Mouse (Mus musculus) left cerebral cortex, adult 6 months (tissue): Measurements from ENCODE around the gene Plac9b. TPM values are rescaled to one million over a fixed set of nuclear protein-coding genes. Genes with fewer than 3 reads are reported as not detected.

ENCODE experiments used
- long read RNA-seq, 2 experiments: library from polyadenylated mRNA; unstranded; transcript quantifications; one replicate each; pipeline ENCODE4 v2.0.0; 2019 to 2020
- polyA plus RNA-seq: library from polyadenylated mRNA; unstranded; fragments of <200 nt; fragmentation: Nextera tagmentation; gene quantifications from 2 replicates; pipeline ENCODE4 v1.2.3, GENCODE M21; 2021

Gene Plac9b
- 48.8 and 55.9 TPM in 2 replicates for polyA plus RNA-seq
- long read RNA-seq, experiment 1, partial matches to known transcripts: 1 of 2 reads
- long read RNA-seq, experiment 1, other reads (novel, unspliced or antisense): 0 of 2 reads
- long read RNA-seq, experiment 2, transcript Plac9b-203 (4 exons, 1,040 nt): major isoform, 6 of 9 reads
- long read RNA-seq, experiment 2, partial matches to known transcripts: 1 of 9 reads
- long read RNA-seq, experiment 2, other reads (novel, unspliced or antisense): 0 of 9 reads

GRCm38 (mm10) chr14:26182380-26182779 lies at the start of gene Plac9b:
Plac9b (minus strand) TSS chr14:26182480.

GRCm38 (mm10) chr14:26206926-26207247 lies 24.6 kb upstream of the Plac9b start, which contains the start of gene Tmem254b:
Tmem254b (minus strand) TSS chr14:26207041.

DNA sequence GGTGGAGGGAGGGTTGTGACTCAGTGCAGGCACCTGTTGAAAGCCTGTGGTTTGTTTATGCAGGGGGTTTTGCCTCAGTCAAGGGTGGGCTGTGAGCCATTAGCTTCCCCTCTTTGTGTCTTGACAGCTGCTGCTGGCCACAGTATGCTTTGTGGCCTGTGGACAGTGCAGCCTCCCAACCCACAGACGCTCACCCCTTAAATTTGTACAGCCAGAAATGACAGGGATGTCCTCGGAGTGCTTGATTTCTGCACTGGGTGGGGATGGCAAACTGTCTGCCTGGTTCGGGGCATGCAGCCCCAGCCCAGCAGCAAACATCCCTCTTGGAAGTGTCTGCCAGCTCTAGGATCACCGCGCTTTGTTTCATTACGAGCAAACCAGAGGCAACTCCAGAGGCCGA lies 64.1 kb downstream of the Plac9b start, which contains the start of gene Duxbl2:
Gene Duxbl2 (plus strand): TSS at position 200 of the 400 bp plus-strand sequence.

Other genes starting within 250 kb of the Plac9b start
- not detected in 2 replicates for gene Cphx1, start 244.2 kb downstream of the Plac9b start, polyA plus RNA-seq
- gene Duxbl1, start 203.9 kb downstream of the Plac9b start, polyA plus RNA-seq: 0.25 and 0.36 TPM in 2 replicates
- 33.2 and 42.7 TPM in 2 replicates for gene Gm9780, start 139.8 kb downstream of the Plac9b start, polyA plus RNA-seq
- 22.3 and 40.9 TPM in 2 replicates for gene Tmem254c, start 115.1 kb downstream of the Plac9b start, polyA plus RNA-seq
- gene Cphx2, start 101.0 kb downstream of the Plac9b start, polyA plus RNA-seq: not detected in 2 replicates
- not detected in 2 replicates for gene Cphx3, start 100.2 kb downstream of the Plac9b start, polyA plus RNA-seq
- gene Duxbl2, start 64.1 kb downstream of the Plac9b start, polyA plus RNA-seq: 0.08 and 0.28 TPM in 2 replicates
- gene Tmem254b, start 24.6 kb upstream of the Plac9b start, polyA plus RNA-seq: 40.6 and 60.0 TPM in 2 replicates
- gene Duxbl3, start 75.5 kb upstream of the Plac9b start, polyA plus RNA-seq: 0.08 TPM in 1 of 2 replicates, not detected in the other